Mouse (Mus musculus) spleen, adult 2 months (tissue): ENCODE data around the gene Tmem59l.

Experiments used
- CTCF ChIP-seq: fragments of 200-500 bp; IDR thresholded peaks from 2 replicates; pipeline ENCODE4 v1.5.1; 2011; ENCODE audit warnings: mild to moderate bottlenecking, inconsistent platforms; ENCODE audit not compliant: insufficient read depth, insufficient read length, insufficient replicate concordance; ENCODE audit errors: extremely low read depth
- POLR2A ChIP-seq: fragments of 200-500 bp; IDR thresholded peaks from 2 replicates; pipeline ENCODE4 v1.6.1; 2011; ENCODE audit warnings: low read depth, low read length, inconsistent platforms

GRCm38 (mm10) chr8:70452196-70452966 is 34.8 kb downstream of the Tmem59l start:
- TF ChIP-seq CTCF = no peak
- no peak for TF ChIP-seq POLR2A
